Comparison of ENCODE assay signal across 7 mouse cellular contexts in the genomic region with DNA sequence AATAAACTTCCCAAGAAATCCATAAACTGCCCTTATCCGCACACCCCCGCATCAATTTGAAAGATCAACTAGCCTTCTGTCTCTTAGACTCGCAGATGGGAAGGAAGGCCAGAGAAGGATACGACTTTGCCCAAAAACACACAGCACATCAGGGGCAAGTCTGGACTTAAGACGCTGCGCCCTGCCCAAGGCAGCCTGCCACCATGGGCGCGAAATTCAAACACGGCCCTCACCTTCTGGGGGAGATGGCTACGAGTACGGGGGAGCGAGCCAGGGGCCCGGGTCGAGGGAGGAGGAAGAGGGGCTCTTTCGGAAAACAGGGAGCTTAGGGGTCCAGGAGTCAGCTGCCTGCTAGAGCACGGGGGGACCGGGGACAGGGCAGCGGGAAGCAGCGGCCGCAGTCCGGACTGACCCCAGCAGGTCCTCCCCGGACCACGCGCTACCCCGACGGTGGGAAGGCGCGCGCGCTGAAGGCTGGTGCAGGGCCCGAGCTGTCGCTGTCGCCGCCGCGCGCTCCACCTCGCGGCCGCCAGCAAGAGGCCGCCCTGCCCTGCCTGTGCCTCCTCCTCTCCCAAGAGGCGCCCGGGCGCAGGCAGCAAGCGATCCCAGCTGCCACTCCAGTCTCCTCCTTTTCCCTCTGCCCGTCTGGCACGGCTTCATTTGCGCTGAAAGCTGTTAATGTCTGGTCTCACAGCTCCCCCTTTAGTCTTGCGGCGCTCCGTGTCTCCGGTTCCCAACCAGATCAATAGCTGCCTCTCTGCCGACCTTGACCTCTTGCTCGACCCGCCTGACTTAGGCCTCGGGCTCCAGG. TPM values are rescaled to one million over a fixed set of nuclear protein-coding genes. Genes with fewer than 3 reads are reported as not detected.
DNase-seq lines count a peak whose midpoint lies in the region; ATAC-seq and TF ChIP-seq lines count a peak whose summit lies in the region.

No protein-coding gene starts in this region.

- TF ChIP-seq CTCF in cortical plate, adult 2 months (IDR thresholded peaks at IDR 0.05; ENCODE audit: extremely low read depth, insufficient read depth, low read length): peak; percentile 39
- peak; percentile 59 for TF ChIP-seq CTCF in heart, adult 2 months (IDR thresholded peaks at IDR 0.05)
- no peak for TF ChIP-seq CTCF in liver, adult 2 months (IDR thresholded peaks at IDR 0.05; ENCODE audit: low read depth, low read length)

- no peaks in the 10 kb centered on the region for H3K79me2 ChIP-seq in heart, adult 2 months (replicated peaks; ENCODE audit: control insufficient read depth, insufficient read depth, low read length)
- H3K79me2 ChIP-seq in liver, adult 2 months (ENCODE audit: control insufficient read depth, insufficient read depth, low read length): no peaks in the 10 kb centered on the region

- ATAC-seq in neural tube, embryonic 15.5 days (ENCODE audit: low FRiP score): peak; percentile 59

- H3K4me2 ChIP-seq in neural tube, embryonic 15.5 days: peak overlapping the region; percentile 98

- H3K9ac ChIP-seq in heart, adult 2 months (ENCODE audit: low read depth, low read length): no peak overlapping the region
- no peak overlapping the region for H3K9ac ChIP-seq in liver, adult 2 months (ENCODE audit: low read depth, low read length)
- peak overlapping the region; percentile 44 for H3K9ac ChIP-seq in neural tube, embryonic 15.5 days (replicated peaks)

- H3K27me3 ChIP-seq in heart, adult 2 months (ENCODE audit: control insufficient read depth, insufficient read depth, low read length): peaks cover 18% of the 10 kb centered on the region
- peaks cover 24% of the 10 kb centered on the region for H3K27me3 ChIP-seq in liver, adult 2 months (ENCODE audit: control insufficient read depth, insufficient read depth, low read length)
- H3K27me3 ChIP-seq in neural tube, embryonic 15.5 days (replicated peaks): peaks cover 13% of the 10 kb centered on the region

- intact Hi-C loops in heart, adult 2 months (cut with DNase I): no loop called here

- no peaks in the 10 kb centered on the region for H3K9me3 ChIP-seq in neural tube, embryonic 15.5 days (replicated peaks)

- H3K36me3 ChIP-seq in heart, adult 2 months (ENCODE audit: control insufficient read depth, insufficient read depth, low read length): no peaks in the 10 kb centered on the region
- H3K36me3 ChIP-seq in liver, adult 2 months (ENCODE audit: control insufficient read depth, insufficient read depth, low read length): no peaks in the 10 kb centered on the region
- no peaks in the 10 kb centered on the region for H3K36me3 ChIP-seq in neural tube, embryonic 15.5 days

- peak; percentile 62 for DNase-seq in adrenal gland, adult 2 months
- peak; percentile 43 to 59 for DNase-seq in heart, adult 2 months
- DNase-seq in kidney, adult 9 months: peak; percentile 46
- DNase-seq in liver, adult 2 months (ENCODE audit: extremely low read depth, low read depth, low spot score): peak; percentile 17
- peak; percentile 75 to 81 for DNase-seq in thymus, postnatal 36 days

- no peak for TF ChIP-seq POLR2A in cortical plate, adult 2 months (IDR thresholded peaks at IDR 0.05; ENCODE audit: extremely low read depth, insufficient read depth, low read length)
- TF ChIP-seq POLR2A in heart, adult 2 months (IDR thresholded peaks at IDR 0.05; ENCODE audit: insufficient read depth, low read depth, low read length): no peak
- no peak for TF ChIP-seq POLR2A in liver, adult 2 months (IDR thresholded peaks at IDR 0.05; ENCODE audit: extremely low read depth, insufficient read depth, low read length)

- 0 out of 2 replicates have a peak overlapping the region, but pooled peaks have one; percentile 9 for H3K27ac ChIP-seq in cortical plate, adult 2 months (ENCODE audit: insufficient read depth, low read length)
- H3K27ac ChIP-seq in heart, adult 2 months: no peak overlapping the region
- H3K27ac ChIP-seq in liver, adult 2 months (replicated peaks; ENCODE audit: insufficient read depth, low read depth, low read length): no peak overlapping the region
- no peak overlapping the region for H3K27ac ChIP-seq in neural tube, embryonic 15.5 days (replicated peaks)

- WGBS in heart, adult 2 months: 4% methylated on average over 55 of the region's 56 CpGs
- 2% methylated on average over 55 of the region's 56 CpGs for WGBS in liver, adult 2 months
- WGBS in neural tube, embryonic 15.5 days: under 1% methylated on average over 56 of the region's 56 CpGs

- no peak for TF ChIP-seq EP300 in heart, adult 2 months (IDR thresholded peaks at IDR 0.05; ENCODE audit: insufficient read depth, low read depth, low read length)

- H3K4me3 ChIP-seq in cortical plate, adult 2 months (ENCODE audit: insufficient read depth, low read length): 0 out of 2 replicates have a peak overlapping the region, but pooled peaks have one; percentile 2
- no peak overlapping the region for H3K4me3 ChIP-seq in heart, adult 2 months
- no peak overlapping the region for H3K4me3 ChIP-seq in liver, adult 2 months (ENCODE audit: insufficient read depth, low read depth, low read length)
- peak overlapping the region; percentile 81 for H3K4me3 ChIP-seq in neural tube, embryonic 15.5 days (replicated peaks)

- H3K4me1 ChIP-seq in cortical plate, adult 2 months (ENCODE audit: control insufficient read depth, insufficient read depth, low read length): peaks cover 8% of the 10 kb centered on the region
- H3K4me1 ChIP-seq in heart, adult 2 months (ENCODE audit: control insufficient read depth, insufficient read depth, low read length): no peaks in the 10 kb centered on the region
- H3K4me1 ChIP-seq in liver, adult 2 months (ENCODE audit: control insufficient read depth, insufficient read depth, low read length): no peaks in the 10 kb centered on the region
- H3K4me1 ChIP-seq in neural tube, embryonic 15.5 days: peaks cover 51% of the 10 kb centered on the region

RNA-seq across cellular contexts. Expression of a gene that starts 2.6 kb away (rescaled TPM):
- total RNA-seq in adrenal gland, adult 2 months (2021): under 1 TPM; 0.20 to 0.59 TPM
- polyA plus RNA-seq in adrenal gland, adult 2 months (2012; rRNA removed): 0.66 and 1.3 TPM in 2 replicates
- polyA plus RNA-seq in cortical plate, adult 2 months (2012; rRNA removed): 23.9 and 27.2 TPM in 2 replicates
- total RNA-seq in heart, adult 2 months (2021): 1 to 10 TPM in 1 of 2 experiments, under 1 TPM in 1; 0.77 to 1.3 TPM
- 0.64 and 1.1 TPM in 2 replicates for polyA plus RNA-seq in heart, adult 2 months (2012; rRNA removed)
- 0.13 and 0.18 TPM in 2 replicates for total RNA-seq in liver, adult 2 months (2014; rRNA removed)
- 0.19 and 0.39 TPM in 2 replicates for polyA plus RNA-seq in liver, adult 2 months (2012; rRNA removed)
- polyA plus RNA-seq in neural tube, embryonic 15.5 days (2015; fragmentation: Nextera tagmentation; extraction: Ambion mirVana): 21.6 and 22.2 TPM in 2 replicates

Comparison
In these comparisons a context has a peak if more than half of its experiments do, and no peak if none do; other contexts are left out.
1. DNase-seq: peak in every context shown above with its lines; median percentile 78 in thymus, postnatal 36 days; 62 in adrenal gland, adult 2 months; 51 in heart, adult 2 months; 46 in kidney, adult 9 months; 17 in liver, adult 2 months.
2. H3K4me3 ChIP-seq: peak in cortical plate, adult 2 months (single experiment) and neural tube, embryonic 15.5 days (single experiment); none in heart, adult 2 months (single experiment) and liver, adult 2 months (single experiment).